Mouse (Mus musculus): Measurements from ENCODE around the gene Tmem231.

The Tmem231 gene

GRCm38 (mm10) chr8:111865130-111865852 lies 68.4 kb downstream of the Tmem231 start:
- no peak for DNase-seq (ENCODE audit: inconsistent age in 2 of 2, low spot score in 1 of 2)

- no peak for DNase-seq (ENCODE audit: inconsistent age in 2 of 2, low spot score in 1 of 2)
Observed at GRCm38 (mm10) chr8:111864648-111865047, 69.0 kb downstream of the Tmem231 start.

GRCm38 (mm10) chr8:111863280-111863679 lies 70.4 kb downstream of the Tmem231 start:
- no peak for DNase-seq (ENCODE audit: inconsistent age in 2 of 2, low spot score in 1 of 2)
